Mouse (Mus musculus) kidney, embryonic 14.5 days (tissue): Measurements from ENCODE around the gene Ptpra. TPM values are rescaled to one million over a fixed set of nuclear protein-coding genes. Genes with fewer than 3 reads are reported as not detected.
"Not testable (repeated sequence)": the region's sequence is repeated elsewhere in the genome, so short reads cannot be mapped to it uniquely, and the experiment has no call there.

Experiments
- ATAC-seq: fragments of 200-750 bp; cut with Nextera tagmentation; 2 replicates; pipeline ENCODE4 v1.8.0; 2017; ENCODE audit warnings: moderate number of reproducible peaks, mild to moderate bottlenecking, moderate TSS enrichment, moderate library complexity; ENCODE audit not compliant: low FRiP score, low TSS enrichment
- H3K27ac ChIP-seq: fragments of 300-500 bp; sonication (generic); 2 replicates; pipeline ENCODE4 v1.5.1; 2014; ENCODE audit warnings: low read depth, mild to moderate bottlenecking, low read length, moderate library complexity, mixed read lengths
- H3K27me3 ChIP-seq: fragments of 300-500 bp; sonication (generic); 2 replicates; pipeline ENCODE4 v1.6.1; 2014; ENCODE audit warnings: mild to moderate bottlenecking, low read length; ENCODE audit not compliant: control insufficient read depth, insufficient read depth
- H3K36me3 ChIP-seq: fragments of 300-500 bp; sonication (generic); 2 replicates; pipeline ENCODE4 v1.6.1; 2014; ENCODE audit warnings: low read length, mixed read lengths; ENCODE audit not compliant: control insufficient read depth, insufficient read depth
- H3K4me1 ChIP-seq: fragments of 300-500 bp; sonication (generic); 2 replicates; pipeline ENCODE4 v1.6.1; 2014; ENCODE audit warnings: low read length, mixed read lengths; ENCODE audit not compliant: control insufficient read depth, insufficient read depth
- H3K4me2 ChIP-seq: fragments of 300-500 bp; sonication (generic); replicated peaks from 2 replicates; pipeline ENCODE4 v1.6.1; 2014; ENCODE audit warnings: low read depth, mild to moderate bottlenecking, low read length
- H3K4me3 ChIP-seq: fragments of 300-500 bp; sonication (generic); 2 replicates; pipeline ENCODE4 v1.5.1; 2014; ENCODE audit warnings: mild to moderate bottlenecking, low read length
- H3K9ac ChIP-seq: fragments of 300-500 bp; sonication (generic); 2 replicates; pipeline ENCODE4 v1.6.1; 2014; ENCODE audit warnings: low read depth, mild to moderate bottlenecking, low read length, moderate library complexity
- H3K9me3 ChIP-seq: fragments of 300-500 bp; sonication (generic); 2 replicates; pipeline ENCODE4 v1.6.1; 2016; ENCODE audit warnings: low read length; ENCODE audit not compliant: control insufficient read depth
- WGBS: fragments of 180-500 bp; shearing (Covaris S2); extraction: QIAGEN DNeasy Blood & Tissue Kit; methylation state at CpG from one replicate; pipeline ENCODE4 v1.1.7; 2014; 5-methylcytosine and 5-hydroxymethylcytosine counted together
- polyA plus RNA-seq: library from polyadenylated mRNA; unstranded; fragments of >200 nt; fragmentation: Nextera tagmentation; extraction: Ambion mirVana; gene quantifications from 2 replicates; pipeline ENCODE4 v1.2.1, GENCODE M21; 2014

Gene Ptpra
- polyA plus RNA-seq, 1 experiment from 2014 or later, result 107 TPM

DNA sequence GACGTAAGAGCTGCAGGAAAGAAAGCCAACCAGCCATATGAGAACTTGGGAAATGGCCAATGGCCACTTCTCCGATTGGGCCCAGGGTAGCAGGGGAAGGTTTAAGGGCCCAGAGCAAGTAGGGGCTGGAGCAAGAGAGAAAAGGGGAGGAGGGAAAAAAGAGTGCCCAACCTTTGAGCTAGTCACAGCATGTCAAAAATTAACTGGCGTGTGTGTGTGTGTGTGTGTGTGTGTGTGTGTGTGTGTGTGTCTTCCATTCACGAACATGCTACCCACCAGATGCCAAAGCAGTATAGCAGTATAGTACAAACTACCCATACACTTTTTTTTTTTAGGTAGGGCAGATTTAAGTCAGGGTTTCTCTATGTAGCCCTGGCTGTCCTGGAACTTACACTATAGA, 118.8 kb downstream of the Ptpra start:
- ATAC-seq, result no peak

DNA sequence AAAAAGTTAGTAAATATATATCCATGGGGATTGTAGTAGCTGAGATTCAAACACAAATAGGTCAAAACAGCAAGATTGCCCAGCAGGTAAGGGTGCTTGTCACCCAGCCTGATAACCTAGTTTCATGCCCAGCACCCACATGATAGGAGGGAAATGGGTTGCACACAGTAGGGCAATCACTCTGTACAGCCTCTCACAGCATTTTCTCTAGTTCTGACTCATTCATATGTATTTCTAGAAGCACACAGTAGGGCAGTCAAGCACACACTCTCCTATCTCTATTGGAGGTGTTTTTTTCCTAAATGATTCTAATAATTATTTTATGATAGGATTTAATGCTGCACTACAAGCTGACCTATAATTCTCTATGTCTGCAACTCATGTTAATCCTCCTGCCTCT, 119.8 kb downstream of the Ptpra start:
- Histone ChIP-seq H3K9me3 (no peaks in the 10 kb centered on the region), H3K27me3 (no peaks in the 10 kb centered on the region), H3K9ac (no peak overlapping the region), H3K27ac (no peak overlapping the region), H3K36me3 (peaks cover 19% of the 10 kb centered on the region), H3K4me3 (no peak overlapping the region), H3K4me1 (no peaks in the 10 kb centered on the region), H3K4me2 (no peak overlapping the region)
- no peak for ATAC-seq

More for the DNA sequence above, 118.8 kb downstream of the Ptpra start:
- 79% methylated on average over 4 of the region's 4 CpGs for WGBS
- Histone ChIP-seq H3K36me3 (peaks cover 20% of the 10 kb centered on the region), H3K27me3 (no peaks in the 10 kb centered on the region), H3K4me1 (peaks cover 5% of the 10 kb centered on the region), H3K9ac (no peak overlapping the region), H3K4me3 (no peak overlapping the region), H3K9me3 (no peaks in the 10 kb centered on the region), H3K4me2 (no peak overlapping the region), H3K27ac (no peak overlapping the region)

- no peak for ATAC-seq
- Histone ChIP-seq H3K27ac (no peak overlapping the region), H3K4me2 (no peak overlapping the region), H3K9me3 (no peaks in the 10 kb centered on the region; the same call in 1 of the 2 replicates), H3K4me1 (0 out of 2 replicates have a peak, but pooled peaks cover 3% of the 10 kb centered on the region), H3K9ac (no peak overlapping the region), H3K36me3 (no peaks in the 10 kb centered on the region), H3K4me3 (no peak overlapping the region), H3K27me3 (peaks cover 45% of the 10 kb centered on the region)
- WGBS, result 84% methylated on average over 5 of the region's 5 CpGs
These were observed 124.9 kb downstream of the Ptpra start for GRCm38 (mm10) chr2:130574960-130575359.

DNA sequence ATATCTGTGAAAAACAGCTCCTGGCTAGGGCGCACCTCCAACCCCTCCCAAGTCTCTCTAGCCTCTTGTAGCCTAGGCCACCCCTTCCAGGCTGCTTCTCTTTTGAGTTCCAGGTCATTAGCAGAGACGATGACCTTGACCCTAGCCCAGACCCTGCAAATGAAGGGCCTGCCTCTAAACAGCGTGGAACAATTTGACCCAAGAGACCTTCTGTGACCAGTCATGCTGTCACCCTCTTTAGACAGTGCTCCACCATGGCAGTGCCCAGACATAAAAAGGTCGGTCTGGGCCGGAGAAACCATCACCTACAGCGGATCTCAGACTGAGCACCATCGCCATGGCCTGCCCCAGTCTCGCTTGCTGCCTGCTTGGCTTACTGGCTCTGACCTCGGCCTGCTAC, 125.8 kb downstream of the Ptpra start, which contains the start of gene Oxt:
TSS of gene Oxt (plus strand) at position 301 of the 400 bp plus-strand sequence.
- H3K27ac ChIP-seq, result no peak within 1 kb of the TSS
- peaks cover 53% of the 10 kb centered on the region for H3K27me3 ChIP-seq
- H3K9me3 ChIP-seq, result no peaks in the 10 kb centered on the region; the same call in 1 of the 2 replicates
- 37% methylated on average over 9 of the region's 9 CpGs for WGBS
- H3K4me3 ChIP-seq, result peak within 1 kb of the TSS; percentile 35
- 0 out of 2 replicates have a peak, but pooled peaks have one; percentile 6 for ATAC-seq
- peak within 1 kb of the TSS; percentile 35 for H3K4me2 ChIP-seq
- peak within 1 kb of the TSS; percentile 23; the same call in 1 of the 2 replicates for H3K9ac ChIP-seq
- no peaks in the 10 kb centered on the region for H3K36me3 ChIP-seq
- peaks cover 11% of the 10 kb centered on the region; the same call in 1 of the 2 replicates for H3K4me1 ChIP-seq

GRCm38 (mm10) chr2:130576564-130576963, 126.5 kb downstream of the Ptpra start:
- ATAC-seq, H3K9me3 ChIP-seq, H3K36me3 ChIP-seq, H3K27ac ChIP-seq: not testable (repeated sequence)
- H3K4me2 ChIP-seq, result peak overlapping the region; percentile 35
- peak overlapping the region; percentile 23; the same call in 1 of the 2 replicates for H3K9ac ChIP-seq
- H3K4me1 ChIP-seq, result peaks cover 12% of the 10 kb centered on the region; the same call in 1 of the 2 replicates
- under 1% methylated on average over 18 of the region's 32 CpGs for WGBS
- H3K4me3 ChIP-seq, result peak overlapping the region; percentile 35
- peaks cover 60% of the 10 kb centered on the region for H3K27me3 ChIP-seq

DNA sequence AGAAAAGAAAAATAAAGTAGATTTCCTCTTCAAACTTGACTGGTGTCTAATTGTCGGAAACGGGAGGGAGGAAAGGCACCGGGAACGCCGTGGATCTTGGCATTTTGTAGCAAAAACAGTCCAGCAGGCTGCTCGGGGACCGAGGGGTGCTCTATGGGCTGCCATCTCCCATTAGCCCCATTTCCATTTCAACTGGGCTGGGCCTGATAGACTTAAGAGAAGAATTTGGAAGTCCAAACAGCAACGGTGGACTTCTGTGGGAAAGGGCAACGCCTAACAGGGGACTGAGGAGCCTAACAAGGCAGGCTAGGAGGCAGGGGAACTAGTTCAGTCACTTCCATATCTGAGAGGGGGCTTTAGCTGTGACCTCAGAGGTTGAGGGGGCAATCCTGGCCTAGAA, 126.9 kb downstream of the Ptpra start:
- H3K4me1 ChIP-seq, result peaks cover 12% of the 10 kb centered on the region; the same call in 1 of the 2 replicates
- no peaks in the 10 kb centered on the region; the same call in 1 of the 2 replicates for H3K9me3 ChIP-seq
- WGBS, result 2% methylated on average over 9 of the region's 9 CpGs
- H3K4me3 ChIP-seq, result peak overlapping the region; percentile 35
- no peak overlapping the region for H3K27ac ChIP-seq
- no peak for ATAC-seq
- H3K36me3 ChIP-seq, result no peaks in the 10 kb centered on the region
- H3K9ac ChIP-seq, result no peak overlapping the region
- peak overlapping the region; percentile 35; the same call in 1 of the 2 replicates for H3K4me2 ChIP-seq
- peaks cover 65% of the 10 kb centered on the region for H3K27me3 ChIP-seq

DNA sequence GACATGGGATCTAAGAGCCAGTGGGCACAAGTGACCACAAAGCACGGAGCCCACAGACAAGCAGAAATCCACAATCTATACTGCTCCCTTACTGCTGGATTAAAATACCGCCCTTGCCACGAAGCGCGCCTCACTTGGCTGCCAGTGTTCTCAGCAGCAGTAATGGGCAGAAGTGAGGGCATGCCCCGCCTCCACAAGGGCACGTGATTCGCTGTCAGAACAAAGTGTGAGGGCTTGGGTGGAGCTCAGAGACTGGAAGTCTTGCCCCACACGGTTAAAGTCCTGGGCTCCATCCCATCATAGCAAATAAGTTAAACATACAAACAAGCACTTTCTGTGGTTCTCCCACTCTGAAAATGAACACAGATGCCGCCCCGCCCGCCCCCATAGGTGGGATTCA, 127.6 kb downstream of the Ptpra start:
- Histone ChIP-seq H3K27me3 (peaks cover 71% of the 10 kb centered on the region), H3K9me3 (no peaks in the 10 kb centered on the region; the same call in 1 of the 2 replicates), H3K4me2 (0 out of 2 replicates have a peak overlapping the region, but pooled peaks have one; percentile 5), H3K4me3 (no peak overlapping the region), H3K9ac (no peak overlapping the region), H3K27ac (no peak overlapping the region), H3K4me1 (peaks cover 12% of the 10 kb centered on the region; the same call in 1 of the 2 replicates), H3K36me3 (no peaks in the 10 kb centered on the region)
- peak; percentile 5; the same call in 1 of the 2 replicates for ATAC-seq
- WGBS, result 6% methylated on average over 12 of the region's 12 CpGs

DNA sequence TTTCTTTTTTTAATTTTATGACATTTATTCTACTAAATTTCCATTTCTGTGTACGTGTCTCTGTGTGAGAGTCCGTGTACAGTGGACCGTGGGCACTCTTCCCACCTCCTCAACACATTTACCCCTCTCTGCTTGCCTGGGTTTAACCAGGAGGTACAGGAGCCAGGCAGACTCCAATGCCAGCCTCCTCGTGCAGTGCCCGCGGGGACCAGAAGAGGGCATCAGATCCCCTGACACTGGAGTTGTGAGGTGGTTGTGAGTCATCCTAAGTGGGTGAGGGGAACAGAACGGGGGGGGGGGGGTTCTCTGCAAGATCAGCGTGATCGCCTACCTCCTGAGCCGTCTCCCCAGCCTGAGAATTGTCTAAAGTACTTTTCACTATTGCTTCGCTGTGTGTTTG, 128.1 kb downstream of the Ptpra start:
- Histone ChIP-seq H3K4me2 (no peak overlapping the region), H3K4me1 (peaks cover 12% of the 10 kb centered on the region; the same call in 1 of the 2 replicates), H3K9ac (no peak overlapping the region), H3K4me3 (no peak overlapping the region), H3K36me3 (no peaks in the 10 kb centered on the region), H3K27me3 (peaks cover 75% of the 10 kb centered on the region), H3K27ac (no peak overlapping the region), H3K9me3 (no peaks in the 10 kb centered on the region; the same call in 1 of the 2 replicates)
- 10% methylated on average over 11 of the region's 11 CpGs for WGBS
- ATAC-seq, result no peak

DNA sequence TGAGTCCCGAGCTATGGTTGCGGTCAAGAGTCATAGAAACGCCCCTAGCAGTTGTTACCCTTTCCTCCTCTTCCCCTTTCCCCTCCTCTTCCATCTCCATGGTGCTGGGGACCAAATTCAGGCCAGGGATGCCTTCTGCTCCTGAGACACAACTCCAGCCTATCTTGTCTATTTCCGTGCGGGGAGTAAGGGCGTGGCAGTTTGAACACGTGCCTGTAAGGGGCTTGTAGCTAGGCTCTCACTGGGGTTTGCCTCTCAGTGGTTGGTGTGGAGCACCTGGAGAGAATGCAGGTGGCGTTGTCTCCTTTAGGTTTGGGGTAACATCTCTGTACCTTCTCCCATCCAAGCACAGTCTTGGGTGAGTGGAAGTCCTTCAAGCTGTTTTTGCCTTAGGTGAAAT, 129.7 kb downstream of the Ptpra start:
- WGBS, result 7% methylated on average over 8 of the region's 8 CpGs

More for the DNA sequence above, 129.7 kb downstream of the Ptpra start:
- Histone ChIP-seq H3K36me3 (no peaks in the 10 kb centered on the region), H3K4me2 (no peak overlapping the region), H3K4me1 (peaks cover 12% of the 10 kb centered on the region; the same call in 1 of the 2 replicates), H3K27ac (no peak overlapping the region), H3K9me3 (no peaks in the 10 kb centered on the region; the same call in 1 of the 2 replicates), H3K9ac (no peak overlapping the region), H3K27me3 (peaks cover 75% of the 10 kb centered on the region), H3K4me3 (no peak overlapping the region)
- ATAC-seq, result no peak
